Mouse (Mus musculus): ENCODE data around the gene Syce3.

Syce3 gene

GRCm38 (mm10) chr15:89374340-89374739, 36.0 kb downstream of the Syce3 start:
- DNase-seq (ENCODE audit: extremely low read depth, insufficient read length, low spot score), result no peak

GRCm38 (mm10) chr15:89373762-89374248, 36.5 kb downstream of the Syce3 start, which contains the start of gene Sco2:
Gene Sco2, minus strand, starts transcription at chr15:89373846.
- peak; percentile 95 for DNase-seq (ENCODE audit: extremely low read depth, insufficient read length, low spot score)

DNA sequence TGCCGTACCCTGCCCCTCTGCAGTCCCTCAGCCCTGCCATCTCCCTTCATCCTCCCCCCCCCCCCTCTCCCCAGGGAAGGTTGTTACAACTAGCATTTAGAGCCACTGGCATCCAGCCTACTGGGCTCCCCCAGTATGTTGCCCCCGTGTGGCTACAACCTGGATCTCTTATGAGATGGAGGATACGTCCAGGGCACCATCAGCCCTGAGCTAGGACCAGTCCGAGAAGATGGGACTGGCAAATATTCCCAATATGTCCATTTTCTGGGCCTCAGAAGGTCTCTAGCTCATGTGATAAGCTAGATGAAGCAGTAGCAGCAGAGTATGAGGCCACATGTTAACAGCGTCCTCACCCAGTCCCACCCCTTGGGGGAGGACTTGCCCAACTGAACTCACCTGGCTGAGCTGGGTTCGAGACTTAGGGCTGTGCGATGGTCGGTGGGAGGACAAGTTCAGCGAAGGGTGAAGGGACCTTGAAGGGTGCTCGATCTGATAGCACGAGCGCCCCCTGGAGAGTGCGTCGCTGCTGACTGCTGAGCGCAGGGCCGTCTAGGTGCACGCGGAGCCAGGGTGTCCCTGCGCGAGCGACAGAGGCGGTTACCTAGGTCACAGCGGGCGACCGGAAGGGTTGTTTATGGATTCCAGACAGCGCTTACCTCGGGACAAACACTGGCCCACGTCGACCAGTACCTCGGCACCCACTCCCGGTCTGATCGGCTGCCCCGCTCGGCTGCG, 37.1 kb downstream of the Syce3 start:
- DNase-seq (ENCODE audit: extremely low read depth, insufficient read length, low spot score), result peak; percentile 93

DNA sequence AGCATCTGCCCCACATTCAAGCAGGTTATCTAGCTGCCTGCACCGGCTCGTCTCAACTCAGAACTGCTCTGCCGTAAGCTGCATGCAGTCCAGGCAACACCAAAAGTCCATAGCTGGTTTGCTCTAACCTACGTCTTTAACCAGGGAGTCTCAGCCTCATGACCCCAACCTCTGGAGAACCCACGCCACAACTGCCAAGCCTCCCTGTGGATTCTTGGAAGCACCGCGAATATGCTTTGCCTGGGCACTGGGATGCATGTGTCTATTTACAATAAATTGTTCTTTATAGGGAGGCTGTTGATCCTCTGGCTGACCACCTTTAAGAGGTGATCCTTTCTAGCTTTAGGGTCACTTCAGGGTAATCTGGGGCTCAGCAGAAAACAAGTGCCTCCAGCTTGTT, 37.8 kb downstream of the Syce3 start:
- DNase-seq (ENCODE audit: extremely low read depth, insufficient read length, low spot score), result no peak

DNA sequence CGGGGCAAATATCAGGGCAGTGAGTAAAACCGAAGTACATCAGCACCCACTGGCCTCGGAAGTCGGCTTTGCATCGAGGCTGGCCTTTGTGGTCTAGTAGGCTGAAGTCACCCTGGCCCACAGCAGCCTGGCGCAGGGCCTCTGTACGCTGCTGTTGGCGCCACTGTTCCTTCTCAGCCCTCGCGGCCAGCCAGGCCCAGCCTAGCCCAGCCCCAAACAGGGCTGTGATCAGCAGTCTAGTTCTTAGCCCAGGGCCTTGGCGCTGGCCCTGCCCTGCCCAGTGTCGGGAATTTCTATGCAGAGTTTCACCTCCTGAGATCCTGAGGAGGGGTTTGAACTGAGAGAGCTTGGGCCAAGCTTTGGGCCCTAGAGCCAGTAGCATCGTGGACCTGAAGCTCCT, 38.2 kb downstream of the Syce3 start:
- DNase-seq (ENCODE audit: extremely low read depth, insufficient read length, low spot score), result no peak

GRCm38 (mm10) chr15:89365141-89365551, 45.2 kb downstream of the Syce3 start:
- DNase-seq (ENCODE audit: extremely low read depth, insufficient read length, low spot score), result no peak

GRCm38 (mm10) chr15:89363051-89363450, 47.3 kb downstream of the Syce3 start:
- DNase-seq (ENCODE audit: extremely low read depth, insufficient read length, low spot score), result no peak

DNA sequence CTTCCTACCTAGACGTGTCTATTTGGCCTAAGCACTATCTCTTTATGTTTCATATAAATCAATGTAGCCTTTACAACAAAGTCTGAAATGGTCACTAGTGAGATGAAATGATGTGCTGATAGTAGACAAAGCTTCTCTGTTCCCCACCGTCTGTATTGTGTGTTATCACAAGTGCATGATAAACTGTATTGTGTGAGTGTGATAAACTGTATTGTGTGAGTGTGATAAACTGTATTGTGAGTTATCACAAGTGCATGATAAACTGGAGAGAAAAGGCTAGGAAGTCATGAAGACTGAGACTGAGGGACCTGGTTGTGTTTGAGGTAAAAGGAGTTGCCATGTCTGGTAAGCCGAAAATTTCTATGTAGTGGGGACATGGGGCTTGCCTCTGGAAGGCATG, 51.5 kb downstream of the Syce3 start:
- DNase-seq (ENCODE audit: extremely low read depth, insufficient read length, low spot score), result no peak

DNA sequence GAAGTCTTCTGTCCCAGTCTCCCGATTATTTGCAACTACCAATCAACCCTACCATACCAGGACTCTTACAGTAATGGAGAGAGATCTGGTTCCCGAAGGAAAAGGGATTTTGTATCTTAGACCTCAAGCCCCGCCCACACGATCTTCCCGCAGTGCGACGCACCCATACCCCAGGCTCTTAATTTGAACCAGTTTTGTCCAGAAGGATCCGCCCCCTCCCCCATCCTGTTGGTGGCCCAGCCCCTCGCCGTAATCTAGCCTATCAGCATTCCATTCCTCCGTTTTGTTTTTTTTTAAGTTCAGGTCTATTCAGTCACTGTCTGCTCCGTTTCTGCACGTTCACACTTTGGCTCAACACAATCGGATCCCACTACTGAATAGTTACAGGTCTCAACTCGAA, 53.9 kb downstream of the Syce3 start:
- DNase-seq (ENCODE audit: extremely low read depth, insufficient read length, low spot score), result peak; percentile 85

- DNase-seq (ENCODE audit: extremely low read depth, insufficient read length, low spot score), result peak; percentile 99
Observed at GRCm38 (mm10) chr15:89355241-89356187, 54.8 kb downstream of the Syce3 start, which contains the start of the genes Lmf2 and Ncaph2. Gene Lmf2, minus strand, starts transcription at chr15:89355659. Gene Ncaph2, plus strand, starts transcription at chr15:89355719.

GRCm38 (mm10) chr15:89354455-89354854, 55.8 kb downstream of the Syce3 start:
- DNase-seq (ENCODE audit: extremely low read depth, insufficient read length, low spot score), result no peak

GRCm38 (mm10) chr15:89353837-89354236, 56.5 kb downstream of the Syce3 start:
- no peak for DNase-seq (ENCODE audit: extremely low read depth, insufficient read length, low spot score)

GRCm38 (mm10) chr15:89352795-89353194, 57.5 kb downstream of the Syce3 start:
- DNase-seq (ENCODE audit: extremely low read depth, insufficient read length, low spot score), result no peak

DNA sequence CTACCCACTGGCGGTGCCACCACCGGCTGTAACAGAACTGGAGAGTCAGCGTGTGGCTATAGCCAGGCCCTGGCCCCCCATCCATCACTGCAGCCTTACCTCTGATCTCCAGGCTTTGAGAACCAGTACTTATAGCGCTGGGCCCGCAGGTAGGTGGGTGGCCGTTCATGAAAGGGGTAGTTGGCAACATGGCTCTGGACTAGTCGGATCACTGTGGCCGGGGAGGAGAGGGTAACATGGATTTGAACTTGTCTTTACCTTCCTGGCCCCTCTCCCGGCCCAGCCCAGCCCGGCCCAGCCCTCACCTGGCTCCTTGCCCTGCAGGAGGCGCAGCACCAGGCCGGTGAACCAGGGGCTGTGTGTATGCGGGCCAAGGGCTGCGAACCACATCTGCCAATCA, 58.2 kb downstream of the Syce3 start:
- DNase-seq (ENCODE audit: extremely low read depth, insufficient read length, low spot score), result no peak

GRCm38 (mm10) chr15:89351302-89351701, 59.0 kb downstream of the Syce3 start:
- DNase-seq (ENCODE audit: extremely low read depth, insufficient read length, low spot score), result no peak

DNA sequence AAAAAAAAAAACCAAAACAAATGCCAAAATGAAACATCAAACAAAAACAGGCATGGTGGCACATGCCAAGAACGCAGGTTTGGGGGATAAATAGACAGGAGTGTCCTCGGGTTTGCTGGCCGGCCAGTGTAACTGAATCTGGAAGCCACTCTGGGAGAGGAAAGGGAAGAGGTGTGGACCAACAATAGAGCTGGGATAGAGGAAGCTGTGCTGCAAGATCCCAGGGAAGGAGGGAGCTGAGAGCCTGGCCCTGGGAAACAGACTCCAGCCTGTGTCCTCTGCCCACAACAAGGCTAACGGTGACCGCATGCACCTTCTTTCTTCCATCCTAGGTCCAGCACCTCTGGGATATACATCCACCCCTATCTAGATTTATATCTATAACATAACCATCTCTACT, 59.9 kb downstream of the Syce3 start:
- DNase-seq (ENCODE audit: extremely low read depth, insufficient read length, low spot score), result no peak

- no peak for DNase-seq (ENCODE audit: extremely low read depth, insufficient read length, low spot score)
Observed at GRCm38 (mm10) chr15:89343325-89343724, 67.0 kb downstream of the Syce3 start.

DNA sequence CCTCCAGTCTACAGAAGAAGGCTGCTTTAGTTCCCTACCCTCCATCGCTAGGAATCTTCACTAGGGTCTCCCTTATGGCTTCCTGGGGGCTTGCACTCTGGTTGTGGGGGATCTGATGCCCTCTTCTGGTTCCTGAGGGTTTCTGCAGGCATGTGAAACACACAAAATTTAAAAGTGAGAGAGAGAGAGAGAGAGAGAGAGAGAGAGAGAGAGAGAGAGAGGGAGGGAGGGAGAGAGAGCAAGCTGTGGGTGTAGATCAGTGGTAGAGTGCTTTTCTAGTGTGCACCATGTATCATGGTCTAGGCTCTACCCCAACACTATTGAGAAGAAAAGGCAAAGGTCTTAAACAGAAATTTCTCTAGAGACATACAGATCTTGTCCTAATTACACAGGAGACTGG, 68.6 kb downstream of the Syce3 start:
- DNase-seq (ENCODE audit: extremely low read depth, insufficient read length, low spot score), result no peak

Measured in 3134 (cell line).